In the genomic region with DNA sequence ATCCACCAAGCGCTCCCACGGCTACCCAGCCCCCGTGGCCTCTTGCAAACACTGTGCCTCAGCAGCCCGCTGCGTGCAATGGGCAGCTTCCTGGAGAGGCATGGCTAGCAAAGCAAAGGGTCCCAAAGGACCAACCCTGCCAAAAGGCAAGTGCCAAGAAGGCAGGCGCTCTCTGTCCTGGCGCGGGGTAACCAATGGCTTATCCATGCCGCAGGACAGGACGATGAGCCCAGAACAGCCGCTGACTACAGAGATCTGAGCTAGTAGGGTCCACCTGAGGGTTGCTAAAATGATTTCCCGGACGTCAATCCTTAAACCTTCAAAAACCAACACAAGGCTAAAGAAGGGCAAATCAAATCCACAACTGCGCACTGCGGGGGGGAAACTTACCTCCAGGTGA, we compare ENCODE assay signal across 7 mouse cellular contexts.
DNase-seq lines count a peak whose midpoint lies in the region; ATAC-seq and TF ChIP-seq lines count a peak whose summit lies in the region.

No protein-coding gene starts in this region.

- DNase-seq in liver, adult 2 months (ENCODE audit: extremely low read depth, low read depth, low spot score): no peak
- no peak for DNase-seq in liver
- peak; percentile 25 for DNase-seq in embryo, embryonic 9.5 days (ENCODE audit: extremely low spot score)
- no peak for DNase-seq in c-Kit-positive CD71-positive TER-119-positive erythroid progenitor cells, embryonic 14.5 days (ENCODE audit: low spot score)
- no peak for DNase-seq in kidney, postnatal 14 days

- no peak overlapping the region for H3K27ac ChIP-seq in liver, adult 2 months (replicated peaks; ENCODE audit: insufficient read depth, low read depth, low read length)
- no peak overlapping the region for H3K27ac ChIP-seq in hindbrain, embryonic 16.5 days (ENCODE audit: low read depth, low read length)
- H3K27ac ChIP-seq in neural tube, embryonic 12.5 days: no peak overlapping the region

- peaks cover 4% of the 10 kb centered on the region; the same call in 1 of the 2 replicates for H3K79me2 ChIP-seq in liver, adult 2 months (ENCODE audit: control insufficient read depth, insufficient read depth, low read length)

- H3K27me3 ChIP-seq in liver, adult 2 months (ENCODE audit: control insufficient read depth, insufficient read depth, low read length): no peaks in the 10 kb centered on the region
- no peaks in the 10 kb centered on the region for H3K27me3 ChIP-seq in hindbrain, embryonic 16.5 days (replicated peaks; ENCODE audit: control insufficient read depth, insufficient read depth, low read length)
- no peaks in the 10 kb centered on the region for H3K27me3 ChIP-seq in neural tube, embryonic 12.5 days (replicated peaks)

- ATAC-seq in hindbrain, embryonic 16.5 days: peak; percentile 27; the same call in 1 of the 2 replicates
- ATAC-seq in neural tube, embryonic 12.5 days (ENCODE audit: low FRiP score, low read depth): 0 out of 2 replicates have a peak, but pooled peaks have one; percentile 34

- peak overlapping the region; percentile 47 for H3K9ac ChIP-seq in liver, adult 2 months (ENCODE audit: low read depth, low read length)
- peak overlapping the region; percentile 82 for H3K9ac ChIP-seq in hindbrain, embryonic 16.5 days (ENCODE audit: low read depth, low read length)
- H3K9ac ChIP-seq in neural tube, embryonic 12.5 days: peak overlapping the region; percentile 92

- no peak for TF ChIP-seq POLR2A in liver, adult 2 months (IDR thresholded peaks at IDR 0.05; ENCODE audit: extremely low read depth, insufficient read depth, low read length)

- H3K36me3 ChIP-seq in liver, adult 2 months (ENCODE audit: control insufficient read depth, insufficient read depth, low read length): no peaks in the 10 kb centered on the region
- no peaks in the 10 kb centered on the region for H3K36me3 ChIP-seq in hindbrain, embryonic 16.5 days (ENCODE audit: control insufficient read depth, insufficient read depth, low read length)
- no peaks in the 10 kb centered on the region for H3K36me3 ChIP-seq in neural tube, embryonic 12.5 days

- no peaks in the 10 kb centered on the region for H3K9me3 ChIP-seq in hindbrain, embryonic 16.5 days (ENCODE audit: control insufficient read depth, low read length)
- no peaks in the 10 kb centered on the region for H3K9me3 ChIP-seq in neural tube, embryonic 12.5 days

- no peak for TF ChIP-seq CTCF in liver, adult 2 months (IDR thresholded peaks at IDR 0.05; ENCODE audit: low read depth, low read length)

- peak overlapping the region; percentile 86 for H3K4me2 ChIP-seq in hindbrain, embryonic 16.5 days (ENCODE audit: low read length)
- peak overlapping the region; percentile 90 for H3K4me2 ChIP-seq in neural tube, embryonic 12.5 days (replicated peaks)

- H3K4me3 ChIP-seq in liver, adult 2 months (ENCODE audit: insufficient read depth, low read depth, low read length): peak overlapping the region; percentile 63
- peak overlapping the region; percentile 70 for H3K4me3 ChIP-seq in hindbrain, embryonic 16.5 days (ENCODE audit: low read length)
- H3K4me3 ChIP-seq in neural tube, embryonic 12.5 days: peak overlapping the region; percentile 81

- 11% methylated on average over 15 of the region's 15 CpGs for WGBS in liver, adult 2 months
- WGBS in hindbrain, embryonic 16.5 days: 9% methylated on average over 15 of the region's 15 CpGs
- 13% methylated on average over 15 of the region's 15 CpGs for WGBS in neural tube, embryonic 12.5 days

- H3K4me1 ChIP-seq in liver, adult 2 months (ENCODE audit: control insufficient read depth, insufficient read depth, low read length): no peaks in the 10 kb centered on the region
- H3K4me1 ChIP-seq in hindbrain, embryonic 16.5 days (ENCODE audit: control insufficient read depth, insufficient read depth, low read depth, low read length): peaks cover 8% of the 10 kb centered on the region; the same call in 1 of the 2 replicates
- H3K4me1 ChIP-seq in neural tube, embryonic 12.5 days: peaks cover 31% of the 10 kb centered on the region
